Mouse (Mus musculus) small intestine, adult 2 months (tissue): Measurements from ENCODE around the gene Gm3250.

Experiments used
- CTCF ChIP-seq: fragments of 200-500 bp; IDR thresholded peaks from 2 replicates; pipeline ENCODE4 v1.5.1; 2012; ENCODE audit warnings: low read depth, mild to moderate bottlenecking, control low read depth, inconsistent platforms, low read length, moderate library complexity, mixed read lengths; ENCODE audit not compliant: insufficient replicate concordance, insufficient read length; ENCODE audit errors: extremely low read depth
- POLR2A ChIP-seq: fragments of 200-500 bp; IDR thresholded peaks from 2 replicates; pipeline ENCODE4 v1.6.1; 2012; ENCODE audit warnings: low read depth, mild to moderate bottlenecking, control low read depth, inconsistent platforms, low read length, moderate library complexity

- TF ChIP-seq POLR2A (no peak), CTCF (no peak)
Observed at GRCm38 (mm10) chr10:77738929-77739328, 43.4 kb downstream of the Gm3250 start.
